8 mouse cellular contexts compared by ENCODE assay signal in the genomic region with DNA sequence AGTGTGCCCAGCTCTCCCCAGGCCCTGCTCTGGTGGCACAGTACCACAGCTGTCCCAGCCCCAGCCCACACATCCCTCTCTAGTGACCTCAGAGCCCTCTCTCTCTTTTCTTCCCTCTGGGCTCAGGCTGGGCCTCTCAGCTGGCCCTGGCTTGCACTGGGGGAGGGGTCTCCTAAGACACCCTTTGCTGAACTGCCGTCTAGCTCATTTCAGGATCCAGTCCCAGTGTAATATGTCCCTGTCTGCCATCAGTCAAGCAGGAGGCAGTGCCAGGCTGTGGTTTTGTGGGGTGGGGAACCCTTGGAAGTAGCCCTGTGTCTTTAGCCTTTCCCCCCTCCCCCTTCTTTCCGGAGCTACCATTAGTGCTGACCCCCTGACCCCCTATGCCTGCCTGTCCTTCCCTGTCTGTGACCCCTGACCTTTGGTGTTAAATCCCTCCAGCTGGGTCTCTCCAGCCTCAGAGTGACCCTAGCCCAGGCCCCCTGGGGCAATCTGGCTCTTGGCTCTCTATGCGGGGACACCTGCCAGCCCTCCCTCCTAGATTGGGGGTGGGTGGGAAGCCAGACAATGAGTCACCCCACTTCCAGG. TPM values are rescaled to one million over a fixed set of nuclear protein-coding genes. Genes with fewer than 3 reads are reported as not detected.
DNase-seq lines count a peak whose midpoint lies in the region; ATAC-seq and TF ChIP-seq lines count a peak whose summit lies in the region.

No protein-coding gene starts in this region.

- H3K4me2 ChIP-seq in forebrain, embryonic 12.5 days, result peak overlapping the region; percentile 93
- H3K4me2 ChIP-seq in limb, embryonic 14.5 days (replicated peaks; ENCODE audit: low read depth, low read length, severe bottlenecking), result peak overlapping the region; percentile 95

- H3K4me3 ChIP-seq in lung, adult 2 months (replicated peaks; ENCODE audit: extremely low read depth, low read depth, low read length), result peak overlapping the region; percentile 33
- H3K4me3 ChIP-seq in forebrain, embryonic 12.5 days (replicated peaks), result peak overlapping the region; percentile 90
- peak overlapping the region; percentile 90 for H3K4me3 ChIP-seq in limb, embryonic 14.5 days (replicated peaks; ENCODE audit: low read length)
- peak overlapping the region; percentile 80 for H3K4me3 ChIP-seq in small intestine, adult 2 months (ENCODE audit: low read depth, low read length)

- H3K9ac ChIP-seq in forebrain, embryonic 12.5 days, result peak overlapping the region; percentile 92
- peak overlapping the region; percentile 96 for H3K9ac ChIP-seq in limb, embryonic 14.5 days (ENCODE audit: low read depth, low read length, severe bottlenecking)

- ATAC-seq in forebrain, embryonic 12.5 days (ENCODE audit: low FRiP score), result peak; percentile 7; the same call in 1 of the 2 replicates
- no peak for ATAC-seq in limb, embryonic 14.5 days (ENCODE audit: low FRiP score, low read depth)

- H3K9me3 ChIP-seq in forebrain, embryonic 12.5 days, result no peaks in the 10 kb centered on the region
- H3K9me3 ChIP-seq in limb, embryonic 14.5 days (ENCODE audit: control insufficient read depth, low read length), result no peaks in the 10 kb centered on the region

- 20% methylated on average over 3 of the region's 3 CpGs for WGBS in lung, adult 2 months
- 0% methylated on average over 3 of the region's 3 CpGs for WGBS in forebrain, embryonic 12.5 days
- WGBS in limb, embryonic 14.5 days, result 3% methylated on average over 3 of the region's 3 CpGs
- WGBS in small intestine, adult 2 months, result 79% methylated on average over 3 of the region's 3 CpGs

- no peaks in the 10 kb centered on the region for H3K36me3 ChIP-seq in forebrain, embryonic 12.5 days (replicated peaks)
- 0 out of 2 replicates have a peak, but pooled peaks cover 5% of the 10 kb centered on the region for H3K36me3 ChIP-seq in limb, embryonic 14.5 days (ENCODE audit: control insufficient read depth, insufficient read depth, low read length)
- H3K36me3 ChIP-seq in small intestine, adult 2 months (ENCODE audit: control insufficient read depth, insufficient read depth, low read length), result no peaks in the 10 kb centered on the region

- no peak for TF ChIP-seq POLR2A in lung, adult 2 months (IDR thresholded peaks at IDR 0.05; ENCODE audit: borderline replicate concordance, extremely low read depth, low read depth, low read length)
- no peak for TF ChIP-seq POLR2A in limb, embryonic 14.5 days (IDR thresholded peaks at IDR 0.05; ENCODE audit: borderline replicate concordance, extremely low read depth, insufficient read depth, insufficient read length)
- no peak for TF ChIP-seq POLR2A in small intestine, adult 2 months (IDR thresholded peaks at IDR 0.05; ENCODE audit: low read depth, low read length)

- peak overlapping the region; percentile 97 for H3K27ac ChIP-seq in forebrain, embryonic 12.5 days
- peak overlapping the region; percentile 9; the same call in 1 of the 2 replicates for H3K27ac ChIP-seq in limb, embryonic 14.5 days (replicated peaks; ENCODE audit: low read depth, low read length)
- H3K27ac ChIP-seq in small intestine, adult 2 months (ENCODE audit: insufficient read depth, low read depth, low read length), result 0 out of 2 replicates have a peak overlapping the region, but pooled peaks have one; percentile 4

- H3K4me1 ChIP-seq in lung, adult 2 months (ENCODE audit: control insufficient read depth, insufficient read depth, low read length), result peaks cover 21% of the 10 kb centered on the region
- H3K4me1 ChIP-seq in forebrain, embryonic 12.5 days, result peaks cover 79% of the 10 kb centered on the region
- peaks cover 59% of the 10 kb centered on the region for H3K4me1 ChIP-seq in limb, embryonic 14.5 days (ENCODE audit: control insufficient read depth, insufficient read depth, low read length)
- peaks cover 6% of the 10 kb centered on the region; the same call in 1 of the 2 replicates for H3K4me1 ChIP-seq in small intestine, adult 2 months (ENCODE audit: control insufficient read depth, insufficient read depth, insufficient read length, low read length)

- TF ChIP-seq CTCF in lung, adult 2 months (IDR thresholded peaks at IDR 0.05; ENCODE audit: insufficient read depth, low read length), result no peak
- no peak for TF ChIP-seq CTCF in small intestine, adult 2 months (IDR thresholded peaks at IDR 0.05; ENCODE audit: extremely low read depth, insufficient read length, insufficient replicate concordance, low read depth, low read length)

- H3K27me3 ChIP-seq in forebrain, embryonic 12.5 days, result no peaks in the 10 kb centered on the region
- no peaks in the 10 kb centered on the region for H3K27me3 ChIP-seq in limb, embryonic 14.5 days (ENCODE audit: control insufficient read depth, insufficient read depth, low read length)
- H3K27me3 ChIP-seq in small intestine, adult 2 months (ENCODE audit: control insufficient read depth, insufficient read depth, low read length), result peaks cover 14% of the 10 kb centered on the region

- no peak for DNase-seq in lung, adult 2 months
- DNase-seq in lung, postnatal 25 days (ENCODE audit: low spot score), result no peak
- DNase-seq in limb, embryonic 14.5 days (ENCODE audit: low spot score), result no peak
- no peak for DNase-seq in layer of hippocampus, postnatal 36 days
- DNase-seq in right cerebral cortex, postnatal 10 days (ENCODE audit: low spot score in 2 of 2), result no peak
- DNase-seq in urinary bladder, postnatal 25 days (ENCODE audit: low spot score), result no peak

RNA-seq across cellular contexts. Expression of a gene that starts 1.7 kb away (rescaled TPM):
- 66.5 and 76.4 TPM in 2 replicates for polyA plus RNA-seq in lung, adult 2 months (2012; rRNA removed)
- polyA plus RNA-seq in forebrain, embryonic 12.5 days (2016; fragmentation: Nextera tagmentation; extraction: Ambion mirVana), result 22.0 and 26.6 TPM in 2 replicates
- polyA plus RNA-seq in limb, embryonic 14.5 days (2012; rRNA removed), result 83.8 and 110 TPM in 2 replicates
- polyA plus RNA-seq in limb, embryonic 14.5 days (2014; fragmentation: Nextera tagmentation; extraction: Ambion mirVana), result 45.9 and 53.3 TPM in 2 replicates
- 8.6 and 10.1 TPM in 2 replicates for polyA plus RNA-seq in small intestine, adult 2 months (2012; rRNA removed)
- total RNA-seq in layer of hippocampus, postnatal 36 days (2021), result 10 to 100 TPM; 13.1 to 14.6 TPM

RNA-seq across cellular contexts. Expression of a gene that starts 28.6 kb away (rescaled TPM):
- 8.4 and 12.3 TPM in 2 replicates for polyA plus RNA-seq in lung, adult 2 months (2012; rRNA removed)
- 114 TPM in 2 replicates for polyA plus RNA-seq in forebrain, embryonic 12.5 days (2016; fragmentation: Nextera tagmentation; extraction: Ambion mirVana)
- 72.7 and 80.1 TPM in 2 replicates for polyA plus RNA-seq in limb, embryonic 14.5 days (2012; rRNA removed)
- 92.5 and 94.1 TPM in 2 replicates for polyA plus RNA-seq in limb, embryonic 14.5 days (2014; fragmentation: Nextera tagmentation; extraction: Ambion mirVana)
- 6.0 and 8.7 TPM in 2 replicates for polyA plus RNA-seq in small intestine, adult 2 months (2012; rRNA removed)
- 10 to 100 TPM; 84.4 to 90.4 TPM for total RNA-seq in layer of hippocampus, postnatal 36 days (2021)

RNA-seq across cellular contexts. Expression of a gene that starts 36.6 kb away (rescaled TPM):
- polyA plus RNA-seq in lung, adult 2 months (2012; rRNA removed), result 6.0 and 6.9 TPM in 2 replicates
- 20.9 and 22.6 TPM in 2 replicates for polyA plus RNA-seq in forebrain, embryonic 12.5 days (2016; fragmentation: Nextera tagmentation; extraction: Ambion mirVana)
- polyA plus RNA-seq in limb, embryonic 14.5 days (2012; rRNA removed), result 29.9 and 31.5 TPM in 2 replicates
- polyA plus RNA-seq in limb, embryonic 14.5 days (2014; fragmentation: Nextera tagmentation; extraction: Ambion mirVana), result 19.6 and 22.8 TPM in 2 replicates
- 4.0 and 8.3 TPM in 2 replicates for polyA plus RNA-seq in small intestine, adult 2 months (2012; rRNA removed)
- total RNA-seq in layer of hippocampus, postnatal 36 days (2021), result 1 to 10 TPM; 4.3 to 4.7 TPM

RNA-seq across cellular contexts. Expression of a gene that starts 43.5 kb away (rescaled TPM):
- 86.4 and 91.1 TPM in 2 replicates for polyA plus RNA-seq in lung, adult 2 months (2012; rRNA removed)
- polyA plus RNA-seq in forebrain, embryonic 12.5 days (2016; fragmentation: Nextera tagmentation; extraction: Ambion mirVana), result 5.2 and 6.8 TPM in 2 replicates
- polyA plus RNA-seq in limb, embryonic 14.5 days (2012; rRNA removed), result 75.7 and 117 TPM in 2 replicates
- 35.7 and 36.8 TPM in 2 replicates for polyA plus RNA-seq in limb, embryonic 14.5 days (2014; fragmentation: Nextera tagmentation; extraction: Ambion mirVana)
- 6.5 and 7.8 TPM in 2 replicates for polyA plus RNA-seq in small intestine, adult 2 months (2012; rRNA removed)
- 1 to 10 TPM; 4.4 to 5.7 TPM for total RNA-seq in layer of hippocampus, postnatal 36 days (2021)

RNA-seq across cellular contexts. Expression of a gene that starts 43.6 kb away (rescaled TPM):
- 16.1 and 21.2 TPM in 2 replicates for polyA plus RNA-seq in lung, adult 2 months (2012; rRNA removed)
- polyA plus RNA-seq in forebrain, embryonic 12.5 days (2016; fragmentation: Nextera tagmentation; extraction: Ambion mirVana), result 51.4 and 58.0 TPM in 2 replicates
- 27.0 and 30.2 TPM in 2 replicates for polyA plus RNA-seq in limb, embryonic 14.5 days (2012; rRNA removed)
- polyA plus RNA-seq in limb, embryonic 14.5 days (2014; fragmentation: Nextera tagmentation; extraction: Ambion mirVana), result 52.4 and 54.7 TPM in 2 replicates
- polyA plus RNA-seq in small intestine, adult 2 months (2012; rRNA removed), result 10.2 and 13.7 TPM in 2 replicates
- 10 to 100 TPM; 61.7 to 65.6 TPM for total RNA-seq in layer of hippocampus, postnatal 36 days (2021)

Comparison
In these comparisons a context has a peak if more than half of its experiments do, and no peak if none do; other contexts are left out.
1. H3K4me3 ChIP-seq: peak in every context shown above with its lines; median percentile 90 in forebrain, embryonic 12.5 days; 90 in limb, embryonic 14.5 days; 80 in small intestine, adult 2 months; 33 in lung, adult 2 months.
2. H3K27ac ChIP-seq: peak in every context shown above with its lines; median percentile 97 in forebrain, embryonic 12.5 days; 9 in limb, embryonic 14.5 days; 4 in small intestine, adult 2 months.